Mouse (Mus musculus): ENCODE results near the gene Klhdc4.

Klhdc4 gene

GRCm38 (mm10) chr8:121829048-121829776, at the start of gene Klhdc4:
Klhdc4 (minus strand) TSS chr8:121829569.
- DNase-seq: peak; percentile 89

- peak; percentile 45 for DNase-seq
Measured at GRCm38 (mm10) chr8:121877828-121878480, 48.6 kb upstream of the Klhdc4 start.

GRCm38 (mm10) chr8:121877212-121877611, 47.8 kb upstream of the Klhdc4 start:
- no peak for DNase-seq

- DNase-seq: no peak
Measured at GRCm38 (mm10) chr8:121875517-121875916, 46.1 kb upstream of the Klhdc4 start.

- DNase-seq: no peak
Measured at GRCm38 (mm10) chr8:121875045-121875444, 45.7 kb upstream of the Klhdc4 start.

- peak; percentile 83 for DNase-seq
Measured at GRCm38 (mm10) chr8:121874031-121874430, 44.7 kb upstream of the Klhdc4 start.

- peak; percentile 47 for DNase-seq
Measured at GRCm38 (mm10) chr8:121871833-121872440, 42.6 kb upstream of the Klhdc4 start.

GRCm38 (mm10) chr8:121870190-121870589, 40.8 kb upstream of the Klhdc4 start:
- DNase-seq: no peak

- DNase-seq: no peak
Measured at GRCm38 (mm10) chr8:121868896-121869295, 39.5 kb upstream of the Klhdc4 start.

- DNase-seq: no peak
Measured at GRCm38 (mm10) chr8:121868196-121868595, 38.8 kb upstream of the Klhdc4 start.

- DNase-seq: no peak
Measured at GRCm38 (mm10) chr8:121865356-121865755, 36.0 kb upstream of the Klhdc4 start.

GRCm38 (mm10) chr8:121861806-121862548, 32.6 kb upstream of the Klhdc4 start:
- no peak for DNase-seq

GRCm38 (mm10) chr8:121861276-121861675, 31.9 kb upstream of the Klhdc4 start:
- no peak for DNase-seq

GRCm38 (mm10) chr8:121857747-121858146, 28.4 kb upstream of the Klhdc4 start:
- no peak for DNase-seq

- DNase-seq: no peak
Measured at GRCm38 (mm10) chr8:121857331-121857730, 28.0 kb upstream of the Klhdc4 start.

GRCm38 (mm10) chr8:121856071-121856746, 26.8 kb upstream of the Klhdc4 start:
- DNase-seq: no peak

- no peak for DNase-seq
Measured at GRCm38 (mm10) chr8:121853586-121853985, 24.2 kb upstream of the Klhdc4 start.

- no peak for DNase-seq
Measured at GRCm38 (mm10) chr8:121852464-121852863, 23.1 kb upstream of the Klhdc4 start.

- DNase-seq: no peak
Measured at GRCm38 (mm10) chr8:121851716-121852115, 22.3 kb upstream of the Klhdc4 start.

GRCm38 (mm10) chr8:121850821-121851470, 21.6 kb upstream of the Klhdc4 start:
- peak; percentile 97 for DNase-seq

- no peak for DNase-seq
Measured at GRCm38 (mm10) chr8:121850436-121850820, 21.1 kb upstream of the Klhdc4 start.

GRCm38 (mm10) chr8:121850018-121850417, 20.6 kb upstream of the Klhdc4 start:
- peak; percentile 79 for DNase-seq
